Mouse (Mus musculus): ENCODE data around the gene Rpusd4.

GRCm38 (mm10) chr9:35267976-35268715 is 481 bp downstream of the Rpusd4 start:
- TF ChIP-seq CTCF (IDR thresholded peaks at IDR 0.05; ENCODE audit: low read depth) = no peak
- TF ChIP-seq EP300 (optimal IDR thresholded peaks at IDR 0.05) = no peak
